Mouse (Mus musculus) ES-Bruce4 (cell line): ENCODE data around the gene Pola1.

ENCODE experiments used
- CTCF ChIP-seq: IDR thresholded peaks from one replicate; pipeline ENCODE4 v1.8.1; 2011; ENCODE audit warnings: low read depth, low read length
- EP300 ChIP-seq: IDR thresholded peaks from 2 replicates; pipeline ENCODE4 v1.6.1; 2011; ENCODE audit warnings: low read depth, low read length; ENCODE audit not compliant: insufficient read depth
- POLR2A ChIP-seq: IDR thresholded peaks from one replicate; pipeline ENCODE4 v1.8.1; 2011; ENCODE audit warnings: low read length; ENCODE audit not compliant: insufficient read depth

GRCm38 (mm10) chrX:93557171-93557570 is 74.8 kb downstream of the Pola1 start:
- TF ChIP-seq CTCF = no peak
- no peak for TF ChIP-seq POLR2A
- TF ChIP-seq EP300 = no peak
